ENCODE assay signal across 35 mouse cellular contexts in the genomic region with DNA sequence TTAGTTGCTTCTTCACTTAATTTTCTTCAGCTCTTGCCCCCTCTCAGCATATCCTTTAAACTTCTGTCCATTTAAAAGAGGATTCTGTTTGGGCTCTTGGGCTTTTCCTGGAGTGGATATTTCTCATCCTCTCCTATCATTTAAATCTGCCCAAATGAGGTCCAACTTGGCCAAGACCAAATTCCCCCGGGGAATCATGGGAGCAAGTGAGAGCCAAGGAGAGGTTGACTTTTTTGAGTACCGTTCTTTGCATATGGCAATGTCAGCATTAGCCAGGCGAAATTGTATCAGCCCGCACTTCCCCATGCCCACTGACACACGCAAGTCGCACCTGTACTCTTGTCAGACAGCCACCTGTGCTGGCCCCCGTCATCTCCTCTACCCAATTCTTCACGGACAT. TPM values are rescaled to one million over a fixed set of nuclear protein-coding genes. Genes with fewer than 3 reads are reported as not detected.
"Had no signal": no experiment of that assay in that cellular context is flagged by ENCODE, and none has a peak within 500 bp of the region (broad histone marks: within the 10 kb centered on the region; RNA-seq: fewer than 3 reads in every experiment).

No protein-coding gene starts in this region.

- H3K9ac ChIP-seq: embryonic facial prominence, embryonic 12.5 days; embryonic facial prominence, embryonic 13.5 days; embryonic facial prominence, embryonic 15.5 days; forebrain, embryonic 12.5 days; forebrain, embryonic 13.5 days; forebrain, embryonic 15.5 days; forebrain, postnatal 0 days had no signal

- H3K4me2 ChIP-seq: embryonic facial prominence, embryonic 12.5 days; embryonic facial prominence, embryonic 13.5 days; embryonic facial prominence, embryonic 15.5 days; forebrain, embryonic 12.5 days; forebrain, embryonic 13.5 days; forebrain, embryonic 15.5 days had no signal

- H3K27me3 ChIP-seq: embryonic facial prominence, embryonic 12.5 days; embryonic facial prominence, embryonic 15.5 days; forebrain, embryonic 12.5 days; forebrain, embryonic 13.5 days; forebrain, embryonic 15.5 days had no signal

- ATAC-seq: forebrain, embryonic 13.5 days; forebrain, embryonic 14.5 days; forebrain, embryonic 16.5 days; forebrain, postnatal 0 days had no signal

- DNase-seq: cerebellum, adult 2 months; cerebellum, adult 8-10 months; cerebellum, adult 9-10 months; cerebellum, postnatal 25 days; cerebellum, postnatal 36 days; forebrain, postnatal 0 days; gastrocnemius, adult 2 months; gastrocnemius, postnatal 10 days; gastrocnemius, postnatal 14 days; gastrocnemius, postnatal 25 days; gastrocnemius, postnatal 36 days; heart, adult 11 months; heart, adult 18-20 months; heart, adult 2 months had no signal

- H3K27ac ChIP-seq: embryonic facial prominence, embryonic 10.5 days; embryonic facial prominence, embryonic 12.5 days; embryonic facial prominence, embryonic 13.5 days; embryonic facial prominence, embryonic 15.5 days; forebrain, embryonic 10.5 days; forebrain, embryonic 13.5 days; forebrain, embryonic 15.5 days; gastrocnemius, adult 2 months; heart, adult 2 months had no signal

- H3K36me3 ChIP-seq: embryonic facial prominence, embryonic 12.5 days; embryonic facial prominence, embryonic 13.5 days; embryonic facial prominence, embryonic 15.5 days; forebrain, embryonic 15.5 days had no signal

- H3K4me3 ChIP-seq: embryonic facial prominence, embryonic 10.5 days; embryonic facial prominence, embryonic 12.5 days; embryonic facial prominence, embryonic 13.5 days; embryonic facial prominence, embryonic 15.5 days; erythroblast, embryonic 14.5 days; forebrain, embryonic 10.5 days; forebrain, embryonic 12.5 days; forebrain, embryonic 13.5 days; forebrain, embryonic 15.5 days; gastrocnemius, adult 2 months; heart, adult 2 months had no signal

- H3K9me3 ChIP-seq: embryonic facial prominence, embryonic 10.5 days; embryonic facial prominence, embryonic 12.5 days; embryonic facial prominence, embryonic 13.5 days; embryonic facial prominence, embryonic 15.5 days; forebrain, embryonic 10.5 days; forebrain, embryonic 12.5 days; forebrain, embryonic 13.5 days; forebrain, embryonic 15.5 days had no signal

RNA-seq across cellular contexts. Expression of gene Ccdc182, which starts 37.9 kb away (rescaled TPM):
- total RNA-seq: common myeloid progenitor, adult 5-6 weeks; forebrain, postnatal 0 days; gastrocnemius, adult 18-20 months; gastrocnemius, adult 2 months; gastrocnemius, adult 8-10 months; gastrocnemius, postnatal 10 days; gastrocnemius, postnatal 14 days; gastrocnemius, postnatal 25 days; gastrocnemius, postnatal 36 days; gastrocnemius, postnatal 4 days; granulocyte monocyte progenitor cell, adult 5-6 weeks; heart, adult 18-20 months; heart, adult 2 months; heart, adult 8-10 months had no signal
- polyA plus RNA-seq: cortical plate, adult 2 months; embryonic facial prominence, embryonic 14.5 days; embryonic facial prominence, embryonic 15.5 days; erythroblast, embryonic 14.5 days; forebrain, embryonic 16.5 days; forebrain, postnatal 0 days; frontal cortex, adult 2 months; gonadal fat pad, adult 2 months; heart, adult 2 months had no signal
